Mouse (Mus musculus) liver, embryonic 11.5 days (tissue): ENCODE measurements at regions not wholly inside any gene's neighbourhood (a gene's known extent, or its start where the extent isn't known, plus 50 kb on each side); places are given as distances from the start of the nearest gene placed in this dataset.

Source experiments
- ATAC-seq: fragments of 200-750 bp; cut with Nextera tagmentation; replicated peaks from 2 replicates; pipeline ENCODE4 v1.8.0; 2017; ENCODE audit warnings: moderate number of reproducible peaks, mild to moderate bottlenecking, moderate TSS enrichment, moderate library complexity; ENCODE audit not compliant: low FRiP score
- DNase-seq: peaks from one replicate; pipeline ENCODE4 v3.0.0-alpha.2; 2017; ENCODE audit warnings: low spot score
- H3K27ac ChIP-seq: fragments of 300-500 bp; sonication (generic); 2 replicates; pipeline ENCODE4 v1.5.1; 2014; ENCODE audit warnings: mild to moderate bottlenecking, low read depth, low read length, control low read depth
- H3K27me3 ChIP-seq: fragments of 300-500 bp; sonication (generic); replicated peaks from 2 replicates; pipeline ENCODE4 v1.6.1; 2014; ENCODE audit warnings: low read length, mixed read lengths; ENCODE audit not compliant: control insufficient read depth, insufficient read depth
- H3K36me3 ChIP-seq: fragments of 300-500 bp; sonication (generic); 2 replicates; pipeline ENCODE4 v1.6.1; 2014; ENCODE audit warnings: mild to moderate bottlenecking, low read length, moderate library complexity, mixed read lengths; ENCODE audit not compliant: control insufficient read depth, insufficient read depth
- H3K4me1 ChIP-seq: fragments of 300-500 bp; sonication (generic); replicated peaks from 2 replicates; pipeline ENCODE4 v1.6.1; 2014; ENCODE audit warnings: low read length, mixed read lengths; ENCODE audit not compliant: control insufficient read depth, insufficient read depth
- H3K4me2 ChIP-seq: fragments of 300-500 bp; sonication (generic); 2 replicates; pipeline ENCODE4 v1.6.1; 2014; ENCODE audit warnings: mild to moderate bottlenecking, control low read depth, moderate library complexity
- H3K4me3 ChIP-seq: fragments of 300-500 bp; sonication (generic); 2 replicates; pipeline ENCODE4 v1.5.1; 2014; ENCODE audit warnings: low read depth, low read length, control low read depth
- H3K9ac ChIP-seq: fragments of 300-500 bp; sonication (generic); 2 replicates; pipeline ENCODE4 v1.6.1; 2014; ENCODE audit warnings: low read depth, low read length, control low read depth
- H3K9me3 ChIP-seq: fragments of 300-500 bp; sonication (generic); 2 replicates; pipeline ENCODE4 v1.6.1; 2016; ENCODE audit warnings: low read length, inconsistent platforms, mixed read lengths; ENCODE audit not compliant: control insufficient read depth
- WGBS: fragments of 180-500 bp; shearing (Covaris S2); extraction: QIAGEN DNeasy Blood & Tissue Kit; methylation state at CpG from one replicate; pipeline ENCODE4 v1.1.7; 2014; 5-methylcytosine and 5-hydroxymethylcytosine counted together

GRCm38 (mm10) chr2:72881554-72881953 is 98.7 kb downstream of the Sp3 start:
- 74% methylated on average over 2 of the region's 2 CpGs for WGBS
- Histone ChIP-seq H3K9ac (no peak overlapping the region), H3K36me3 (no peaks in the 10 kb centered on the region), H3K4me3 (no peak overlapping the region), H3K9me3 (no peaks in the 10 kb centered on the region), H3K4me2 (no peak overlapping the region), H3K27me3 (no peaks in the 10 kb centered on the region), H3K27ac (no peak overlapping the region), H3K4me1 (no peaks in the 10 kb centered on the region)
- DNase-seq = no peak
- no peak for ATAC-seq

- Histone ChIP-seq H3K4me2 (no peak overlapping the region), H3K27ac (no peak overlapping the region), H3K36me3 (no peaks in the 10 kb centered on the region), H3K4me1 (no peaks in the 10 kb centered on the region), H3K27me3 (no peaks in the 10 kb centered on the region), H3K9ac (no peak overlapping the region), H3K4me3 (no peak overlapping the region), H3K9me3 (no peaks in the 10 kb centered on the region)
- no peak for DNase-seq
- WGBS = 67% methylated on average over 2 of the region's 2 CpGs
- ATAC-seq = no peak
Measured at GRCm38 (mm10) chr2:72886250-72886649, 94.0 kb downstream of the Sp3 start.
